Mouse (Mus musculus): Measurements from ENCODE around the gene Calm3.
"Not testable (repeated sequence)": the region's sequence is repeated elsewhere in the genome, so short reads cannot be mapped to it uniquely, and the experiment has no call there.

Calm3 gene

GRCm38 (mm10) chr7:16924037-16924834, at the start of gene Calm3:
Calm3 (minus strand) TSS chr7:16924114.
- peak; percentile 99 for DNase-seq (ENCODE audit: extremely low read depth, low read depth)

GRCm38 (mm10) chr7:16971160-16971559, 47.2 kb upstream of the Calm3 start:
- DNase-seq (ENCODE audit: extremely low read depth, low read depth): no peak

GRCm38 (mm10) chr7:16968414-16968813, 44.5 kb upstream of the Calm3 start:
- no peak for DNase-seq (ENCODE audit: extremely low read depth, low read depth)

- no peak for DNase-seq (ENCODE audit: extremely low read depth, low read depth)
These were observed 37.8 kb upstream of the Calm3 start for GRCm38 (mm10) chr7:16961678-16962077.

- DNase-seq (ENCODE audit: extremely low read depth, low read depth): no peak
These were observed 35.7 kb upstream of the Calm3 start, which contains the start of gene Pnmal1 for GRCm38 (mm10) chr7:16959539-16960187. Pnmal1 (plus strand) TSS chr7:16959679.

- DNase-seq (ENCODE audit: extremely low read depth, low read depth): no peak
These were observed 32.7 kb upstream of the Calm3 start for GRCm38 (mm10) chr7:16956410-16957265.

GRCm38 (mm10) chr7:16955712-16956111, 31.8 kb upstream of the Calm3 start:
- no peak for DNase-seq (ENCODE audit: extremely low read depth, low read depth)

- not testable (repeated sequence) for DNase-seq (ENCODE audit: extremely low read depth, low read depth)
These were observed 29.9 kb upstream of the Calm3 start for GRCm38 (mm10) chr7:16953776-16954175.

- peak; percentile 84 for DNase-seq (ENCODE audit: extremely low read depth, low read depth)
These were observed 27.1 kb upstream of the Calm3 start for GRCm38 (mm10) chr7:16950861-16951635.

GRCm38 (mm10) chr7:16949908-16950841, 26.3 kb upstream of the Calm3 start:
- DNase-seq (ENCODE audit: extremely low read depth, low read depth): peak; percentile 60

GRCm38 (mm10) chr7:16948923-16949458, 25.1 kb upstream of the Calm3 start:
- DNase-seq (ENCODE audit: extremely low read depth, low read depth): no peak

GRCm38 (mm10) chr7:16947959-16948361, 24.0 kb upstream of the Calm3 start:
- DNase-seq (ENCODE audit: extremely low read depth, low read depth): no peak

- DNase-seq (ENCODE audit: extremely low read depth, low read depth): no peak
These were observed 23.5 kb upstream of the Calm3 start for GRCm38 (mm10) chr7:16947349-16947895.

- DNase-seq (ENCODE audit: extremely low read depth, low read depth): no peak
These were observed 22.8 kb upstream of the Calm3 start for GRCm38 (mm10) chr7:16946441-16947348.

- DNase-seq (ENCODE audit: extremely low read depth, low read depth): no peak
These were observed 21.5 kb upstream of the Calm3 start for GRCm38 (mm10) chr7:16945419-16945818.

GRCm38 (mm10) chr7:16944808-16945315, 20.9 kb upstream of the Calm3 start:
- no peak for DNase-seq (ENCODE audit: extremely low read depth, low read depth)

GRCm38 (mm10) chr7:16944061-16944807, 20.3 kb upstream of the Calm3 start, which contains the start of gene Pnmal2:
Pnmal2 (plus strand) TSS chr7:16944682.
- DNase-seq (ENCODE audit: extremely low read depth, low read depth): no peak
